Mouse (Mus musculus): ENCODE data around the gene Olfr1359. TPM values are rescaled to one million over a fixed set of nuclear protein-coding genes. Genes with fewer than 3 reads are reported as not detected.
"Not testable (repeated sequence)": the region's sequence is repeated elsewhere in the genome, so short reads cannot be mapped to it uniquely, and the experiment has no call there.

Olfr1359 gene
- polyA plus RNA-seq, 1 experiment from 2014 or later, result not detected

- H3K36me3 ChIP-seq (ENCODE audit: control insufficient read depth, insufficient read depth, low read length); H3K27me3 ChIP-seq (replicated peaks; ENCODE audit: control insufficient read depth, insufficient read depth, low read length); H3K9me3 ChIP-seq (ENCODE audit: control insufficient read depth, low read length): not testable (repeated sequence)
- peak within 1 kb of the TSS; percentile 88 for H3K27ac ChIP-seq (ENCODE audit: low read depth, low read length)
- H3K4me1 ChIP-seq (ENCODE audit: control insufficient read depth, insufficient read depth, low read depth, low read length), result peaks cover 26% of the 10 kb centered on the region
- peak; percentile 97 for ATAC-seq
- peak within 1 kb of the TSS; percentile 94 for H3K4me2 ChIP-seq (ENCODE audit: low read length)
- peak within 1 kb of the TSS; percentile 45 for H3K4me3 ChIP-seq (ENCODE audit: low read length)
- 0% methylated on average over 27 of the region's 50 CpGs for WGBS
- peak within 1 kb of the TSS; percentile 63 for H3K9ac ChIP-seq (ENCODE audit: low read depth, low read length)
These were observed 18.1 kb downstream of the Olfr1359 start, which contains the start of the genes Hist1h2bl and Hist1h2ai for GRCm38 (mm10) chr13:21715864-21716539. Gene Hist1h2bl, minus strand, starts transcription at chr13:21716143. Gene Hist1h2ai, plus strand, starts transcription at chr13:21716422.

- H3K9ac ChIP-seq (ENCODE audit: low read depth, low read length), result peak overlapping the region; percentile 63
- not testable (repeated sequence) for H3K9me3 ChIP-seq (ENCODE audit: control insufficient read depth, low read length); H3K36me3 ChIP-seq (ENCODE audit: control insufficient read depth, insufficient read depth, low read length); ATAC-seq; H3K27me3 ChIP-seq (replicated peaks; ENCODE audit: control insufficient read depth, insufficient read depth, low read length)
- peak overlapping the region; percentile 88 for H3K27ac ChIP-seq (ENCODE audit: low read depth, low read length)
- H3K4me1 ChIP-seq (ENCODE audit: control insufficient read depth, insufficient read depth, low read depth, low read length), result peaks cover 28% of the 10 kb centered on the region
- WGBS, result 0% methylated on average over 9 of the region's 38 CpGs
- peak overlapping the region; percentile 94 for H3K4me2 ChIP-seq (ENCODE audit: low read length)
- H3K4me3 ChIP-seq (ENCODE audit: low read length), result peak overlapping the region; percentile 45
These were observed 18.9 kb downstream of the Olfr1359 start for GRCm38 (mm10) chr13:21716540-21717391.

- H3K4me1 ChIP-seq (ENCODE audit: control insufficient read depth, insufficient read depth, low read depth, low read length), result peaks cover 28% of the 10 kb centered on the region
- H3K27me3 ChIP-seq (replicated peaks; ENCODE audit: control insufficient read depth, insufficient read depth, low read length); H3K9me3 ChIP-seq (ENCODE audit: control insufficient read depth, low read length); H3K36me3 ChIP-seq (ENCODE audit: control insufficient read depth, insufficient read depth, low read length): not testable (repeated sequence)
- under 1% methylated on average over 25 of the region's 56 CpGs for WGBS
- peak within 1 kb of the TSS; percentile 45 for H3K4me3 ChIP-seq (ENCODE audit: low read length)
- peak within 1 kb of the TSS; percentile 63 for H3K9ac ChIP-seq (ENCODE audit: low read depth, low read length)
- H3K4me2 ChIP-seq (ENCODE audit: low read length), result peak within 1 kb of the TSS; percentile 94
- ATAC-seq, result peak; percentile 57
- H3K27ac ChIP-seq (ENCODE audit: low read depth, low read length), result peak within 1 kb of the TSS; percentile 88
These were observed 19.8 kb downstream of the Olfr1359 start, which contains the start of gene Hist1h3h for GRCm38 (mm10) chr13:21717397-21718357. Gene Hist1h3h, plus strand, starts transcription at chr13:21717659.

- Histone ChIP-seq H3K4me3 (ENCODE audit: low read length) (peak overlapping the region; percentile 41), H3K4me1 (ENCODE audit: control insufficient read depth, insufficient read depth, low read depth, low read length) (peaks cover 28% of the 10 kb centered on the region), H3K4me2 (ENCODE audit: low read length) (peak overlapping the region; percentile 67), H3K27me3 (replicated peaks; ENCODE audit: control insufficient read depth, insufficient read depth, low read length) (no peaks in the 10 kb centered on the region), H3K27ac (ENCODE audit: low read depth, low read length) (no peak overlapping the region), H3K9ac (ENCODE audit: low read depth, low read length) (peak overlapping the region; percentile 58), H3K36me3 (ENCODE audit: control insufficient read depth, insufficient read depth, low read length) (no peaks in the 10 kb centered on the region), H3K9me3 (ENCODE audit: control insufficient read depth, low read length) (no peaks in the 10 kb centered on the region)
- WGBS, result 60% methylated on average over 4 of the region's 4 CpGs
- ATAC-seq, result no peak
These were observed 20.6 kb downstream of the Olfr1359 start for GRCm38 (mm10) chr13:21718381-21719080.

- not testable (repeated sequence) for ATAC-seq
- peak overlapping the region; percentile 48; the same call in 1 of the 2 replicates for H3K9ac ChIP-seq (ENCODE audit: low read depth, low read length)
These were observed 23.3 kb downstream of the Olfr1359 start for GRCm38 (mm10) chr13:21721107-21721756.

GRCm38 (mm10) chr13:21721757-21722372 is 24.0 kb downstream of the Olfr1359 start, which contains the start of gene Hist1h2bm:
Gene Hist1h2bm, plus strand, starts transcription at chr13:21722044.
- peak within 1 kb of the TSS; percentile 59 for H3K9ac ChIP-seq (ENCODE audit: low read depth, low read length)
- H3K9me3 ChIP-seq (ENCODE audit: control insufficient read depth, low read length); H3K36me3 ChIP-seq (ENCODE audit: control insufficient read depth, insufficient read depth, low read length); H3K27me3 ChIP-seq (replicated peaks; ENCODE audit: control insufficient read depth, insufficient read depth, low read length): not testable (repeated sequence)
- peaks cover 18% of the 10 kb centered on the region for H3K4me1 ChIP-seq (ENCODE audit: control insufficient read depth, insufficient read depth, low read depth, low read length)
- WGBS, result 0% methylated on average over 31 of the region's 37 CpGs
- peak; percentile 98 for ATAC-seq
- H3K4me3 ChIP-seq (ENCODE audit: low read length), result peak within 1 kb of the TSS; percentile 45
- peak within 1 kb of the TSS; percentile 70 for H3K4me2 ChIP-seq (ENCODE audit: low read length)
- peak within 1 kb of the TSS; percentile 81 for H3K27ac ChIP-seq (ENCODE audit: low read depth, low read length)

More at GRCm38 (mm10) chr13:21721107-21721756, 23.3 kb downstream of the Olfr1359 start:
- peaks cover 20% of the 10 kb centered on the region for H3K4me1 ChIP-seq (ENCODE audit: control insufficient read depth, insufficient read depth, low read depth, low read length)
- 2% methylated on average over 16 of the region's 44 CpGs for WGBS
- H3K4me2 ChIP-seq (ENCODE audit: low read length), result peak overlapping the region; percentile 70
- peak overlapping the region; percentile 45 for H3K4me3 ChIP-seq (ENCODE audit: low read length)
- not testable (repeated sequence) for H3K27me3 ChIP-seq (replicated peaks; ENCODE audit: control insufficient read depth, insufficient read depth, low read length); H3K36me3 ChIP-seq (ENCODE audit: control insufficient read depth, insufficient read depth, low read length); H3K9me3 ChIP-seq (ENCODE audit: control insufficient read depth, low read length)
- H3K27ac ChIP-seq (ENCODE audit: low read depth, low read length), result peak overlapping the region; percentile 54; the same call in 1 of the 2 replicates

- Histone ChIP-seq H3K27me3 (replicated peaks; ENCODE audit: control insufficient read depth, insufficient read depth, low read length) (no peaks in the 10 kb centered on the region), H3K27ac (ENCODE audit: low read depth, low read length) (peak overlapping the region; percentile 81), H3K9me3 (ENCODE audit: control insufficient read depth, low read length) (no peaks in the 10 kb centered on the region), H3K4me3 (ENCODE audit: low read length) (peak overlapping the region; percentile 45), H3K4me1 (ENCODE audit: control insufficient read depth, insufficient read depth, low read depth, low read length) (peaks cover 15% of the 10 kb centered on the region), H3K36me3 (ENCODE audit: control insufficient read depth, insufficient read depth, low read length) (no peaks in the 10 kb centered on the region), H3K9ac (ENCODE audit: low read depth, low read length) (peak overlapping the region; percentile 59), H3K4me2 (ENCODE audit: low read length) (peak overlapping the region; percentile 70)
- WGBS, result 4% methylated on average over 6 of the region's 11 CpGs
- peak; percentile 19; the same call in 1 of the 2 replicates for ATAC-seq
These were observed 24.5 kb downstream of the Olfr1359 start for GRCm38 (mm10) chr13:21722373-21722925.
